Mouse (Mus musculus) intestine, postnatal 0 days (tissue): ENCODE measurements at regions not wholly inside any gene's neighbourhood (a gene's known extent, or its start where the extent isn't known, plus 50 kb on each side); places are given as distances from the start of the nearest gene placed in this dataset.

Experiments
- ATAC-seq: fragments of 200-750 bp; cut with Nextera tagmentation; 2 replicates; pipeline ENCODE4 v1.8.0; 2017; ENCODE audit warnings: mild to moderate bottlenecking, moderate TSS enrichment, moderate library complexity
- H3K27ac ChIP-seq: fragments of 300-500 bp; sonication (generic); 2 replicates; pipeline ENCODE4 v1.5.1; 2014; ENCODE audit warnings: mild to moderate bottlenecking, low read depth, low read length, moderate library complexity
- H3K27me3 ChIP-seq: fragments of 300-500 bp; sonication (generic); replicated peaks from 2 replicates; pipeline ENCODE4 v1.6.1; 2014; ENCODE audit warnings: low read length, mixed read lengths; ENCODE audit not compliant: control insufficient read depth, insufficient read depth
- H3K36me3 ChIP-seq: fragments of 300-500 bp; sonication (generic); 2 replicates; pipeline ENCODE4 v1.6.1; 2014; ENCODE audit warnings: mild to moderate bottlenecking, moderate library complexity; ENCODE audit not compliant: control insufficient read depth, insufficient read depth
- H3K4me1 ChIP-seq: fragments of 300-500 bp; sonication (generic); replicated peaks from 2 replicates; pipeline ENCODE4 v1.6.1; 2014; ENCODE audit warnings: antibody characterized with exemption, low read length, mixed read lengths; ENCODE audit not compliant: control insufficient read depth, insufficient read depth
- H3K4me2 ChIP-seq: fragments of 300-500 bp; sonication (generic); replicated peaks from 2 replicates; pipeline ENCODE4 v1.6.1; 2014; ENCODE audit warnings: low read depth, mild to moderate bottlenecking, moderate library complexity
- H3K4me3 ChIP-seq: fragments of 300-500 bp; sonication (generic); 2 replicates; pipeline ENCODE4 v1.5.1; 2014; ENCODE audit warnings: low read depth, low read length
- H3K9ac ChIP-seq: fragments of 300-500 bp; sonication (generic); 2 replicates; pipeline ENCODE4 v1.6.1; 2014; ENCODE audit warnings: mild to moderate bottlenecking, low read depth, low read length
- H3K9me3 ChIP-seq: fragments of 300-500 bp; sonication (generic); 2 replicates; pipeline ENCODE4 v1.6.1; 2016; ENCODE audit warnings: mixed run types; ENCODE audit not compliant: control insufficient read depth
- CTCF ChIP-seq: sonication (generic); IDR thresholded peaks from 2 replicates; pipeline ENCODE4 v1.5.1; 2016; ENCODE audit warnings: low read depth, mild to moderate bottlenecking, control low read depth, antibody characterized with exemption, moderate library complexity
- WGBS: fragments of 180-500 bp; shearing (Covaris S2); extraction: QIAGEN DNeasy Blood & Tissue Kit; methylation state at CpG from one replicate; pipeline ENCODE4 v1.1.7; 2014; 5-methylcytosine and 5-hydroxymethylcytosine counted together

- H3K27me3 ChIP-seq, result no peaks in the 10 kb centered on the region
- WGBS, result 68% methylated on average over 4 of the region's 4 CpGs
- ATAC-seq, result peak; percentile 65; the same call in 1 of the 2 replicates
- H3K4me3 ChIP-seq, result no peak overlapping the region
- H3K27ac ChIP-seq, result no peak overlapping the region
- no peaks in the 10 kb centered on the region for H3K9me3 ChIP-seq
- TF ChIP-seq CTCF, result peak; percentile 32
- H3K9ac ChIP-seq, result no peak overlapping the region
- peaks cover 4% of the 10 kb centered on the region; the same call in 1 of the 2 replicates for H3K4me1 ChIP-seq
- no peak overlapping the region for H3K4me2 ChIP-seq
- no peaks in the 10 kb centered on the region for H3K36me3 ChIP-seq
These were observed 268.7 kb downstream of the Cd47 start for GRCm38 (mm10) chr16:50069033-50069432.

DNA sequence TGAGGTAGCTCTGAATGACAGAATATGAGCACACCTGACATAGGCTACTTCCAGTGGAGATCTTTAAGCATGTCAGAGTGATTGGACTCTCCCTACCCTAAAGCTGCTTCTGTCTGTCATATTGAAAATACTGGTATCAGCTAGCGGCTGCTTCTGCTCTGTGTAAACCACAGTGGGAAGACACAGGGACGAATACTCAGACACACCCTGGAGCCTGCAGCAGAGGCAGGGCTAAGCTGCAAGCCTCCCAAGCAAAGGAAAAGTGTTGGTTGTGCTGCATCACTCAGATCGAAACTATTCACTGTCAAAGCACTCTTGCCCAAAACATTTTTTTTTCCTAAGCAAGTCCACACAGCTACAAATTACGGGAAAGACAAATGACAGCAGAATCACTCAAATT is 270.4 kb downstream of the Cd47 start:
- no peak for ATAC-seq
- 51% methylated on average over 4 of the region's 4 CpGs for WGBS
- H3K9me3 ChIP-seq, result no peaks in the 10 kb centered on the region

GRCm38 (mm10) chr16:50072853-50073360 is 272.6 kb downstream of the Cd47 start:
- Histone ChIP-seq H3K4me2 (no peak overlapping the region), H3K9me3 (no peaks in the 10 kb centered on the region), H3K27me3 (no peaks in the 10 kb centered on the region), H3K27ac (no peak overlapping the region), H3K36me3 (no peaks in the 10 kb centered on the region), H3K9ac (no peak overlapping the region), H3K4me3 (no peak overlapping the region), H3K4me1 (peaks cover 4% of the 10 kb centered on the region; the same call in 1 of the 2 replicates)
- WGBS, result 60% methylated on average over 14 of the region's 14 CpGs
- no peak for ATAC-seq
- TF ChIP-seq CTCF, result no peak

More for the DNA sequence above, 270.4 kb downstream of the Cd47 start:
- Histone ChIP-seq H3K27ac (no peak overlapping the region), H3K27me3 (no peaks in the 10 kb centered on the region), H3K9ac (no peak overlapping the region), H3K4me1 (peaks cover 4% of the 10 kb centered on the region; the same call in 1 of the 2 replicates), H3K4me2 (no peak overlapping the region), H3K4me3 (no peak overlapping the region), H3K36me3 (no peaks in the 10 kb centered on the region)
- TF ChIP-seq CTCF, result no peak

GRCm38 (mm10) chr16:50073979-50074378 is 273.6 kb downstream of the Cd47 start:
- Histone ChIP-seq H3K4me3 (no peak overlapping the region), H3K9ac (no peak overlapping the region), H3K4me1 (no peaks in the 10 kb centered on the region), H3K9me3 (no peaks in the 10 kb centered on the region), H3K4me2 (no peak overlapping the region), H3K27ac (no peak overlapping the region), H3K27me3 (no peaks in the 10 kb centered on the region), H3K36me3 (no peaks in the 10 kb centered on the region)
- peak; percentile 67 for TF ChIP-seq CTCF
- WGBS, result 75% methylated on average over 4 of the region's 4 CpGs
- ATAC-seq, result no peak

DNA sequence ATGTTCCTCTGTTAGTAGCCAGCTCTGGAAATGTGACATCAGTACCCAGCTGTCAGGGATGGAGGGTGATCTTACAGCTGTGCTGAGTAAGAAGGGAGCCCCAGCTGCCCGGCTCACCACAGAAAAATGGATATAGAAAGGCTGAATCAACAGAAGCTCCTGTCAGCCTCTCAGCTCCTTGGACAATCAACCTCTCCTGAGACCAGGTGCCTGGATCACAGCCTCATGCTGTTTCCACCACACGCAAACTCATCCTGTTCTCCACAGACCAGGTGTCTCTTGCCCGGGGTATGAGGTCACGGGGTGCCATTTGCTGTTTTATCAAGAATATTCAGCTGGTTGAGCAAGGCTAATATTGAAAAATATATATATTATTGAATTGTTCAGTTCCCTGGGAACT is 275.3 kb downstream of the Cd47 start:
- WGBS, result 84% methylated on average over 4 of the region's 4 CpGs
- ATAC-seq, result no peak
- Histone ChIP-seq H3K27me3 (no peaks in the 10 kb centered on the region), H3K36me3 (no peaks in the 10 kb centered on the region), H3K4me3 (no peak overlapping the region), H3K27ac (no peak overlapping the region), H3K9ac (no peak overlapping the region), H3K4me1 (no peaks in the 10 kb centered on the region), H3K4me2 (no peak overlapping the region), H3K9me3 (no peaks in the 10 kb centered on the region)
- TF ChIP-seq CTCF, result no peak

DNA sequence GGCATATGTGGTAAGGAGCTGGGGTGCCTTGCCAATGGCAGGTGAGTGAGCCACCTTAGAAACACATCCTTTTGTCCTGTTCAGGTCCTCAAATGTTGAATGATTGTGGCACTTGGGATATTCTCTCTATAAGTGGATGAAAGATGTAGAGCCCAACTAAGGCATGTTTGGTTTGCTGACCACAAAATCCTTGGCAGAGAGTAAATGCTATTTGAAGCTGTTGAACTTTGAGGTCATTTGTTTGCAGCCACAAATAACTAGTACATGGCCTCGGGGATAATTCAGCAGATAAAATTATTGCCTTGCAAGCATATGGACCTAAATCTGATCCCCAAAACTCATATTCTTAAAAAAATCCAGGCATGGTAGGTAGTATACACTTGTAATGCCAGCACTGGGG is 281.2 kb downstream of the Cd47 start:
- H3K4me2 ChIP-seq, result no peak overlapping the region
- no peak overlapping the region for H3K4me3 ChIP-seq
- ATAC-seq, result no peak
- H3K36me3 ChIP-seq, result no peaks in the 10 kb centered on the region
- 61% methylated on average over 1 of the region's 1 CpGs for WGBS
- no peaks in the 10 kb centered on the region for H3K27me3 ChIP-seq
- no peak overlapping the region for H3K9ac ChIP-seq
- no peaks in the 10 kb centered on the region for H3K9me3 ChIP-seq
- H3K4me1 ChIP-seq, result no peaks in the 10 kb centered on the region
- H3K27ac ChIP-seq, result no peak overlapping the region
- no peak for TF ChIP-seq CTCF

DNA sequence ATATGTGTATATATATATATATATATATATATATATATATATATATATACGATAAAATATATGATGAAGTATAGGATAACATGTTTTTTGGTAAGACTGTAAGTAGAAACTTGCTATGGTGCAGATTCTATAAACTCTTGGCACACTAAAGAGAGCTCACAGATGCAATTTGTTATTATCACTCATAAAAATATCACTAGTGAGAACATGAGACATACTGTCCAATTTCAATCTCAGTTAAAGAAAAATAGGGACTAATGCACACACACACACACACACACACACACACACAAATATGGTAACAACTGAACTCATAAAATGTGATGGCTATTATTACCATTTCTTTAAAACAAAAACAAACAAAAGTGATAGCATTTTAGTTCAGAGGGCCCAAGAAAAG is 292.0 kb downstream of the Cd47 start:
- Histone ChIP-seq H3K27ac (no peak overlapping the region), H3K36me3 (no peaks in the 10 kb centered on the region), H3K9ac (no peak overlapping the region), H3K27me3 (no peaks in the 10 kb centered on the region), H3K4me2 (no peak overlapping the region), H3K9me3 (no peaks in the 10 kb centered on the region), H3K4me3 (no peak overlapping the region), H3K4me1 (no peaks in the 10 kb centered on the region)
- no peak for ATAC-seq
- TF ChIP-seq CTCF, result no peak
- WGBS, result 88% methylated on average over 1 of the region's 1 CpGs
